Mouse (Mus musculus): Measurements from ENCODE around the gene Clmn. TPM values are rescaled to one million over a fixed set of nuclear protein-coding genes. Genes with fewer than 3 reads are reported as not detected.

Gene Clmn
- polyA plus RNA-seq, 1 experiment from 2014 or later: 8.8 TPM

- Histone ChIP-seq H3K4me2 (replicated peaks; ENCODE audit: low read depth) (no peak overlapping the region), H3K9ac (ENCODE audit: low read depth, low read length) (no peak overlapping the region), H3K9me3 (ENCODE audit: control insufficient read depth) (no peaks in the 10 kb centered on the region), H3K27me3 (replicated peaks; ENCODE audit: control insufficient read depth, insufficient read depth, low read length) (no peaks in the 10 kb centered on the region), H3K4me1 (replicated peaks; ENCODE audit: control insufficient read depth, insufficient read depth, low read length) (no peaks in the 10 kb centered on the region), H3K4me3 (ENCODE audit: low read depth, low read length) (no peak overlapping the region), H3K36me3 (ENCODE audit: control insufficient read depth, insufficient read depth) (peaks cover 45% of the 10 kb centered on the region), H3K27ac (ENCODE audit: low read depth, low read length) (no peak overlapping the region)
- no peak for TF ChIP-seq CTCF (IDR thresholded peaks at IDR 0.05; ENCODE audit: low read depth)
- 93% methylated on average over 10 of the region's 10 CpGs for WGBS
- no peak for ATAC-seq
Measured at GRCm38 (mm10) chr12:104722056-104722455, 142.8 kb downstream of the Clmn start.

- no peak overlapping the region for H3K27ac ChIP-seq (ENCODE audit: low read depth, low read length)
Measured at GRCm38 (mm10) chr12:104721011-104721410, 143.9 kb downstream of the Clmn start.

DNA sequence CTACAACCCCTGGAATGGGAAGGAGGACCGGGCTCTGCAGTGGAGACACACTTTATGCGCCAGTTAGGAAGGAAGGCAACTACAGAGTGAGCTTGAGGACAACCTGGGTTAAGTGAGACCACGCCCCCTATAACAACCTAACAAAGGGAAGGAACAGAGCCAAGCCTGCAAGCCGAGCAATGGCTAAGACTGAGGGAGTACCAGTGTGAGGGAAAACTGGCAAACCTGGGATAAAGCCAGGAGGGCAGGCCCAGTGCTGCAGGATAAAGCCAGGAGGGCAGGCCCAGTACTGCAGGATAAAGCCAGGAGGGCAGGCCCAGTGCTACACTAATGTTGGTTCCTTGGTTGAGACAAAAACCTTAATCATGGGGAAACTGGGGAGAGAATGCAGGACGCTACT is 145.9 kb downstream of the Clmn start:
- TF ChIP-seq CTCF (IDR thresholded peaks at IDR 0.05; ENCODE audit: low read depth): no peak
- Histone ChIP-seq H3K4me1 (replicated peaks; ENCODE audit: control insufficient read depth, insufficient read depth, low read length) (no peaks in the 10 kb centered on the region), H3K9ac (ENCODE audit: low read depth, low read length) (no peak overlapping the region), H3K4me3 (ENCODE audit: low read depth, low read length) (no peak overlapping the region), H3K27ac (ENCODE audit: low read depth, low read length) (no peak overlapping the region), H3K27me3 (replicated peaks; ENCODE audit: control insufficient read depth, insufficient read depth, low read length) (no peaks in the 10 kb centered on the region), H3K36me3 (ENCODE audit: control insufficient read depth, insufficient read depth) (peaks cover 45% of the 10 kb centered on the region), H3K9me3 (ENCODE audit: control insufficient read depth) (no peaks in the 10 kb centered on the region), H3K4me2 (replicated peaks; ENCODE audit: low read depth) (no peak overlapping the region)
- 77% methylated on average over 5 of the region's 5 CpGs for WGBS
- ATAC-seq: no peak

More at GRCm38 (mm10) chr12:104721011-104721410, 143.9 kb downstream of the Clmn start:
- WGBS: 70% methylated on average over 3 of the region's 3 CpGs
- no peak for TF ChIP-seq CTCF (IDR thresholded peaks at IDR 0.05; ENCODE audit: low read depth)
- ATAC-seq: no peak
- Histone ChIP-seq H3K4me1 (replicated peaks; ENCODE audit: control insufficient read depth, insufficient read depth, low read length) (no peaks in the 10 kb centered on the region), H3K9me3 (ENCODE audit: control insufficient read depth) (no peaks in the 10 kb centered on the region), H3K9ac (ENCODE audit: low read depth, low read length) (no peak overlapping the region), H3K36me3 (ENCODE audit: control insufficient read depth, insufficient read depth) (peaks cover 44% of the 10 kb centered on the region), H3K4me2 (replicated peaks; ENCODE audit: low read depth) (no peak overlapping the region), H3K4me3 (ENCODE audit: low read depth, low read length) (no peak overlapping the region), H3K27me3 (replicated peaks; ENCODE audit: control insufficient read depth, insufficient read depth, low read length) (no peaks in the 10 kb centered on the region)

DNA sequence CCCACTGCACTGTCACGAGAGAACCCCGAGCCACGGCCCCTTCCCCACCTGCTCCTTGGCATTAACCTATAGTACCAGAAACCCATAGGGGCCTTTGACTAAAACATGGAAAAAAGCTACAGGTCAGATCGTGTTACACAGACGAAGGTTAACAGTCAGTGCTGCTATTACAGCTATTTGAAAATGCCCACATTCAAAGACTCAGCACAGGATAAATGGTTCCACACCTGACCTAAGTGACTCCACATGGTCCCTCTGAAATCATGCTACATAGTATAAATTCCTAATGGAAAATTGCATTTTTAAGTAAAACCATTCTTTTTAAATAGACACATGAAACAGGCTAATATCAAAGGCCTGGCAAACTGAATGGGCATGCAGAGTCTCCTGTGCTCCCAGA is 148.5 kb downstream of the Clmn start:
- 87% methylated on average over 5 of the region's 5 CpGs for WGBS
- Histone ChIP-seq H3K36me3 (ENCODE audit: control insufficient read depth, insufficient read depth) (peaks cover 52% of the 10 kb centered on the region), H3K27me3 (replicated peaks; ENCODE audit: control insufficient read depth, insufficient read depth, low read length) (no peaks in the 10 kb centered on the region), H3K9me3 (ENCODE audit: control insufficient read depth) (no peaks in the 10 kb centered on the region), H3K4me2 (replicated peaks; ENCODE audit: low read depth) (no peak overlapping the region), H3K4me1 (replicated peaks; ENCODE audit: control insufficient read depth, insufficient read depth, low read length) (no peaks in the 10 kb centered on the region), H3K27ac (ENCODE audit: low read depth, low read length) (no peak overlapping the region), H3K9ac (ENCODE audit: low read depth, low read length) (no peak overlapping the region), H3K4me3 (ENCODE audit: low read depth, low read length) (no peak overlapping the region)
- no peak for TF ChIP-seq CTCF (IDR thresholded peaks at IDR 0.05; ENCODE audit: low read depth)
- no peak for ATAC-seq

DNA sequence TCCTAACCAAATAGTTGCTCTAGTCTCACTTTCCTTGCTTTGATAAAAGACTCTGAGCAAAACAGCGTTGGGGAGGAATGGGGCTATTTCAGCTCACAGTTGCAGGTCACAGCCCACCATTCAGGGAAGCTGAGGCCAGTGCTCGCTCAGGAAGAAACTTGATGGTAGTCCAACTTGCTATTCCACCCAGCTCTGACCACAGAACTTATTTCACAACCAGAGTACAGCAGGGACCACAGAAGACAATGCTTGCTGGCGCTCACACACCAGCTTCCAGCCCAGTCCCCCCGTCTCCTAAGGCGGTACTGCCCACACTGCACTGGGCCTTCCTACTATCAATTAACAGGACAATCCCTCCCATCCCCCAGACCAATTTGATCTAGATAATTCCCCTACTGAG is 149.4 kb downstream of the Clmn start:
- Histone ChIP-seq H3K4me3 (ENCODE audit: low read depth, low read length) (no peak overlapping the region), H3K27ac (ENCODE audit: low read depth, low read length) (no peak overlapping the region), H3K36me3 (ENCODE audit: control insufficient read depth, insufficient read depth) (peaks cover 54% of the 10 kb centered on the region), H3K4me1 (replicated peaks; ENCODE audit: control insufficient read depth, insufficient read depth, low read length) (no peaks in the 10 kb centered on the region), H3K9me3 (ENCODE audit: control insufficient read depth) (no peaks in the 10 kb centered on the region), H3K4me2 (replicated peaks; ENCODE audit: low read depth) (no peak overlapping the region), H3K9ac (ENCODE audit: low read depth, low read length) (no peak overlapping the region), H3K27me3 (replicated peaks; ENCODE audit: control insufficient read depth, insufficient read depth, low read length) (no peaks in the 10 kb centered on the region)
- 91% methylated on average over 5 of the region's 5 CpGs for WGBS
- TF ChIP-seq CTCF (IDR thresholded peaks at IDR 0.05; ENCODE audit: low read depth): no peak
- ATAC-seq: no peak

Other genes with a start within 250 kb of the Clmn start
- gene Dicer1, start 113.1 kb downstream of the Clmn start, polyA plus RNA-seq (2015; fragmentation: Nextera tagmentation; extraction: Ambion mirVana): 16.0 and 17.6 TPM in 2 replicates
- 1.6 and 1.8 TPM in 2 replicates for gene Syne3, start 144.7 kb upstream of the Clmn start, polyA plus RNA-seq (2015; fragmentation: Nextera tagmentation; extraction: Ambion mirVana)
- 209 TPM in 2 replicates for gene Glrx5, start 167.6 kb upstream of the Clmn start, polyA plus RNA-seq (2015; fragmentation: Nextera tagmentation; extraction: Ambion mirVana)

Measured in intestine, postnatal 0 days (tissue).